Mouse (Mus musculus) G1E (cell line): Measurements from ENCODE around the gene Ahnak.

Source experiments
- CTCF ChIP-seq: IDR thresholded peaks from 2 replicates; pipeline ENCODE4 v1.5.1; 2012; ENCODE audit warnings: low read depth, low read length, inconsistent platforms, mixed read lengths
- GATA1 ChIP-seq: IDR thresholded peaks from 2 replicates; pipeline ENCODE4 v1.6.1; 2012; ENCODE audit warnings: borderline replicate concordance, low read length, inconsistent platforms, mixed read lengths
- POLR2AphosphoS5 ChIP-seq: IDR thresholded peaks from 2 replicates; pipeline ENCODE4 v1.6.1; 2012; ENCODE audit warnings: low read depth, low read length, inconsistent platforms; ENCODE audit not compliant: insufficient replicate concordance
- TAL1 ChIP-seq: conservative IDR thresholded peaks from 2 replicates; pipeline ENCODE4 v1.6.1; 2012; ENCODE audit warnings: low read depth, low read length, inconsistent platforms, mixed read lengths

GRCm38 (mm10) chr19:9076035-9076434, 87.0 kb downstream of the Ahnak start:
- TF ChIP-seq CTCF (no peak), GATA1 (no peak), TAL1 (no peak), POLR2AphosphoS5 (no peak)
